ENCODE assay signal across 28 mouse cellular contexts in the genomic region with DNA sequence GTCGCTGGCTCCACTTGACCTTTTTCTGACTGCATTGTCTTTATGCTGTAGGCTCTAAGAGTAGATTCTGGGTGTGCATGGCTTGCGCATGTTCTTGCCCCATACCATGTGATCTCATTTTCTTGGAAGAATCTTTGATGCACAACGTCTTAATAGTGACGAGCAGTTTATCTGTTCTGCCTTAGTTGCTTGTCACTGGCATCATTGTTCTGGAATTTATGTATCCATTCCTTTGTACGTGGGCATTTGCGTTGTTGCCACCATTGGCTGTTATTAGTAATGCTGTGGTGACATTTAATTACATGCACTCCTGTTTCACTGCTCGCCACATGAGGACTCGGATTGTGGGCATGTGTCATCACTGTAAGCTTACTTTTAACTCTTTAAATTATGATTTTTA. TPM values are rescaled to one million over a fixed set of nuclear protein-coding genes. Genes with fewer than 3 reads are reported as not detected.
"Had no signal": no experiment of that assay in that cellular context is flagged by ENCODE, and none has a peak within 500 bp of the region (broad histone marks: within the 10 kb centered on the region; RNA-seq: fewer than 3 reads in every experiment).

No protein-coding gene starts in this region.

- H3K27ac ChIP-seq: kidney, embryonic 15.5 days; limb, embryonic 12.5 days; limb, embryonic 15.5 days; liver, embryonic 14.5 days; midbrain, embryonic 12.5 days; midbrain, embryonic 15.5 days; stomach, postnatal 0 days had no signal

- H3K27me3 ChIP-seq: kidney, embryonic 15.5 days; limb, embryonic 12.5 days; limb, embryonic 15.5 days; midbrain, embryonic 12.5 days; midbrain, embryonic 15.5 days had no signal

- H3K4me3 ChIP-seq: kidney, embryonic 15.5 days; limb, embryonic 12.5 days; limb, embryonic 15.5 days; midbrain, embryonic 12.5 days; midbrain, embryonic 15.5 days had no signal

- H3K9me3 ChIP-seq: kidney, embryonic 15.5 days; limb, embryonic 12.5 days; limb, embryonic 15.5 days; midbrain, embryonic 12.5 days; midbrain, embryonic 15.5 days had no signal

- DNase-seq: kidney, adult 8-10 months; kidney, postnatal 10 days; kidney, postnatal 4 days; left cerebral cortex, postnatal 4 days; liver, postnatal 0 days; lung, embryonic 14.5 days; right cerebral cortex, adult 18-20 months; right cerebral cortex, postnatal 14 days; right cerebral cortex, postnatal 4 days; thymus, adult 2 months; thymus, postnatal 14 days; thymus, postnatal 4 days had no signal

- H3K36me3 ChIP-seq: kidney, embryonic 15.5 days; limb, embryonic 12.5 days; limb, embryonic 15.5 days; midbrain, embryonic 12.5 days; midbrain, embryonic 15.5 days had no signal

- H3K4me2 ChIP-seq: kidney, embryonic 15.5 days; limb, embryonic 12.5 days; limb, embryonic 15.5 days; liver, embryonic 11.5 days; lung, embryonic 14.5 days; midbrain, embryonic 12.5 days; midbrain, embryonic 15.5 days had no signal

RNA-seq across cellular contexts. Expression of a gene that starts 53.3 kb away (rescaled TPM):
- total RNA-seq: layer of hippocampus, adult 18-20 months; layer of hippocampus, postnatal 14 days; left cerebral cortex, adult 8-10 months; left cerebral cortex, postnatal 14 days; left cerebral cortex, postnatal 4 days had no signal
- polyA plus RNA-seq: kidney, embryonic 15.5 days; limb, embryonic 12.5 days; limb, embryonic 15.5 days; liver, embryonic 11.5 days; liver, embryonic 14.5 days; liver, postnatal 0 days; lung, embryonic 14.5 days; lung, postnatal 0 days; midbrain, embryonic 12.5 days; midbrain, embryonic 15.5 days; neural tube, embryonic 11.5 days; neural tube, embryonic 14.5 days; stomach, embryonic 14.5 days; stomach, postnatal 0 days; thymus, adult 2 months had no signal
